Mouse (Mus musculus) megakaryocyte, embryonic 14.5 days (primary cell): Measurements from ENCODE around the gene Olfr1102. TPM values are rescaled to one million over a fixed set of nuclear protein-coding genes. Genes with fewer than 3 reads are reported as not detected.

Experiments
- H3K27me3 ChIP-seq: replicated peaks from 2 replicates; pipeline ENCODE3; 2012; ENCODE audit warnings: inconsistent platforms
- H3K36me3 ChIP-seq: replicated peaks from 2 replicates; pipeline ENCODE3; 2012; ENCODE audit warnings: low read length, inconsistent platforms, mixed read lengths
- H3K4me1 ChIP-seq: 2 replicates; pipeline ENCODE4 v1.6.1; 2012; ENCODE audit warnings: inconsistent platforms
- H3K4me3 ChIP-seq: replicated peaks from 2 replicates; pipeline ENCODE3; 2012; ENCODE audit warnings: moderate library complexity, mild to moderate bottlenecking, inconsistent platforms
- H3K9me3 ChIP-seq: 2 replicates; pipeline ENCODE4 v1.6.1; 2012; ENCODE audit warnings: inconsistent platforms
- FLI1 ChIP-seq: IDR thresholded peaks from 2 replicates; pipeline ENCODE4 v1.6.1; 2012; ENCODE audit warnings: low read length, inconsistent platforms, mixed read lengths
- GATA1 ChIP-seq: IDR thresholded peaks from 3 replicates; pipeline ENCODE4 v1.6.1; 2012; ENCODE audit warnings: mixed read lengths, low read length, inconsistent platforms, borderline replicate concordance
- polyA plus RNA-seq: library from polyadenylated mRNA; stranded (reverse); fragments of >175 nt; gene quantifications from 2 replicates; pipeline ENCODE4 v1.2.3, GENCODE M21; 2012; ENCODE audit warnings: low replicate concordance; ENCODE audit not compliant: insufficient read depth

Olfr1102 gene
- polyA plus RNA-seq: not detected in 2 replicates

DNA sequence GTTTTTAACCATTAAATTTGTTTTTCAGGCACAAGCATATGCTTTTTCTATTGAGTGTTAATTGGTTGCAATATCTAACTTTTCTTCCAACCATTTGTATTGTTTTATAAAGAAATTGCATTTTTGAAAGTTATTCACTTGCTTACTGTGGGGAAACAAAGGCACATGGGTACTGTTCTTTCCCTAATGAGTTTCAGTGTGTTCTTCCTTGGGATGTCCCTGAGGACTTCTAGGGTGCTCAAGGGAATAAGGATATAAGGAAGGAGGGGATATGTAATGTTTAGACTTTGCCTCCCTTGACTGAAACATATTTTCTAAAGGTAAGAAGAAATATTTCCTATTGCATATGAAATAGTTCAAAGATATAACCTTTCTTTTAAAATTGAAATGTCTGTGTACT lies at the start of gene Olfr1102:
Olfr1102 (plus strand) TSS at position 301 of the 400 bp plus-strand sequence.
- no peak within 1 kb of the TSS for H3K4me3 ChIP-seq
- no peaks in the 10 kb centered on the region for H3K4me1 ChIP-seq
- no peaks in the 10 kb centered on the region for H3K27me3 ChIP-seq
- H3K9me3 ChIP-seq: no peaks in the 10 kb centered on the region
- TF ChIP-seq FLI1 (no peak), GATA1 (no peak)
- no peaks in the 10 kb centered on the region for H3K36me3 ChIP-seq

GRCm38 (mm10) chr2:86960593-86960992 lies 37.6 kb upstream of the Olfr1102 start, which contains the start of gene Olfr1099:
Olfr1099 (minus strand) TSS chr2:86960693.
- H3K36me3 ChIP-seq: no peaks in the 10 kb centered on the region
- TF ChIP-seq FLI1: no peak
- no peak for TF ChIP-seq GATA1
- H3K9me3 ChIP-seq: no peaks in the 10 kb centered on the region
- H3K27me3 ChIP-seq: no peaks in the 10 kb centered on the region
- no peak within 1 kb of the TSS for H3K4me3 ChIP-seq
- H3K4me1 ChIP-seq: no peaks in the 10 kb centered on the region

GRCm38 (mm10) chr2:86979854-86980253 lies 18.3 kb upstream of the Olfr1102 start, which contains the start of gene Olfr1100:
Olfr1100 (minus strand) TSS chr2:86979954.
- Histone ChIP-seq H3K27me3 (no peaks in the 10 kb centered on the region), H3K9me3 (no peaks in the 10 kb centered on the region; the same call in 1 of the 2 replicates), H3K4me1 (no peaks in the 10 kb centered on the region), H3K36me3 (no peaks in the 10 kb centered on the region), H3K4me3 (no peak within 1 kb of the TSS)
- no peak for TF ChIP-seq GATA1

GRCm38 (mm10) chr2:86991121-86991520 lies 7.1 kb upstream of the Olfr1102 start, which contains the start of gene Olfr1101:
Olfr1101 (minus strand) TSS chr2:86991221.
- TF ChIP-seq GATA1 (no peak), FLI1 (no peak)
- H3K4me1 ChIP-seq: no peaks in the 10 kb centered on the region
- no peaks in the 10 kb centered on the region for H3K27me3 ChIP-seq
- H3K36me3 ChIP-seq: no peaks in the 10 kb centered on the region
- H3K4me3 ChIP-seq: no peak within 1 kb of the TSS
- H3K9me3 ChIP-seq: 0 out of 2 replicates have a peak, but pooled peaks cover 3% of the 10 kb centered on the region

DNA sequence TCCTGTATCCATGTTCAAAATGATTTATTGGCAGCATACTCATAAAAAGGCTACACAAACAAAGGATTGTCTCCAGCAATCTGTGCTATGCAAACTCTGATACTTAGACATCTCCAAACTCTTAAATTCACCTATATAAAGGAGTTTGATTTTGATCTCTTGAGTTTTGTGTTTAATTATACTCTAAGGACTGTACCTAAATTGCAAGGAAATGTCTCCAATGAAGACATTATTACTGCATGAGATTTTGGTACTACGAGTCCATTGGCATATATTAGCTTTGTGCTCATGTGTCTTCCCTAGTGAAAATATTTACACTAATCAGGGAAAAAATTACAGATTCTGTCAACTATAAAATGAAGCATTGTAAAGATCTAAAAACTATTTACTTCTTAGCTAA lies 28.8 kb downstream of the Olfr1102 start, which contains the start of gene Olfr1104:
Olfr1104 (minus strand) TSS at position 101 of the 400 bp plus-strand sequence.
- Histone ChIP-seq H3K9me3 (no peaks in the 10 kb centered on the region), H3K36me3 (no peaks in the 10 kb centered on the region), H3K4me3 (no peak within 1 kb of the TSS), H3K27me3 (no peaks in the 10 kb centered on the region), H3K4me1 (no peaks in the 10 kb centered on the region)
- TF ChIP-seq GATA1 (no peak), FLI1 (no peak)

GRCm38 (mm10) chr2:87036431-87036830 lies 38.2 kb downstream of the Olfr1102 start, which contains the start of gene Olfr1105:
Olfr1105 (minus strand) TSS chr2:87036531.
- TF ChIP-seq GATA1 (no peak), FLI1 (no peak)
- Histone ChIP-seq H3K36me3 (no peaks in the 10 kb centered on the region), H3K27me3 (no peaks in the 10 kb centered on the region), H3K9me3 (no peaks in the 10 kb centered on the region), H3K4me3 (no peak within 1 kb of the TSS), H3K4me1 (no peaks in the 10 kb centered on the region)

GRCm38 (mm10) chr2:87052173-87052572 lies 54.0 kb downstream of the Olfr1102 start, which contains the start of gene Olfr1106:
Olfr1106 (minus strand) TSS chr2:87052273.
- Histone ChIP-seq H3K27me3 (no peaks in the 10 kb centered on the region), H3K9me3 (no peaks in the 10 kb centered on the region), H3K36me3 (no peaks in the 10 kb centered on the region), H3K4me3 (no peak within 1 kb of the TSS), H3K4me1 (no peaks in the 10 kb centered on the region)
- TF ChIP-seq GATA1 (no peak), FLI1 (no peak)

Other genes with a start within 250 kb of the Olfr1102 start
- not detected in 2 replicates for gene Olfr1090, start 239.4 kb upstream of the Olfr1102 start, polyA plus RNA-seq
- gene Olfr1093, start 215.9 kb upstream of the Olfr1102 start, polyA plus RNA-seq: 0.12 TPM in 1 of 2 replicates, not detected in the other
- not detected in 2 replicates for gene Olfr141, start 188.4 kb upstream of the Olfr1102 start, polyA plus RNA-seq
- not detected in 2 replicates for gene Olfr1094, start 173.7 kb upstream of the Olfr1102 start, polyA plus RNA-seq
- 4.0 TPM in 1 of 2 replicates, not detected in the other for gene Olfr1095, start 146.7 kb upstream of the Olfr1102 start, polyA plus RNA-seq
- not detected in 2 replicates for gene Gm13723, start 123.6 kb upstream of the Olfr1102 start, polyA plus RNA-seq
- not detected in 2 replicates for gene Olfr1097, start 106.2 kb upstream of the Olfr1102 start, polyA plus RNA-seq
- not detected in 2 replicates for gene Olfr1098, start 73.9 kb upstream of the Olfr1102 start, polyA plus RNA-seq
- gene Olfr1099, start 37.7 kb upstream of the Olfr1102 start, polyA plus RNA-seq: not detected in 2 replicates
- gene Olfr1100, start 18.4 kb upstream of the Olfr1102 start, polyA plus RNA-seq: not detected in 2 replicates
- gene Olfr1101, start 7.2 kb upstream of the Olfr1102 start, polyA plus RNA-seq: not detected in 2 replicates
- not detected in 2 replicates for gene Olfr1104, start 28.7 kb downstream of the Olfr1102 start, polyA plus RNA-seq
- gene Olfr1105, start 38.1 kb downstream of the Olfr1102 start, polyA plus RNA-seq: 0.02 TPM in 1 of 2 replicates, not detected in the other
- gene Olfr1106, start 53.9 kb downstream of the Olfr1102 start, polyA plus RNA-seq: not detected in 2 replicates
- not detected in 2 replicates for gene Olfr1107, start 77.4 kb downstream of the Olfr1102 start, polyA plus RNA-seq
- gene Olfr1109, start 97.6 kb downstream of the Olfr1102 start, polyA plus RNA-seq: not detected in 2 replicates
- gene Olfr259, start 116.2 kb downstream of the Olfr1102 start, polyA plus RNA-seq: not detected in 2 replicates
- not detected in 2 replicates for gene Olfr1110, start 141.9 kb downstream of the Olfr1102 start, polyA plus RNA-seq
- gene Olfr1111, start 154.2 kb downstream of the Olfr1102 start, polyA plus RNA-seq: not detected in 2 replicates
- not detected in 2 replicates for gene Olfr1112, start 189.4 kb downstream of the Olfr1102 start, polyA plus RNA-seq
- not detected in 2 replicates for gene Olfr1113, start 210.6 kb downstream of the Olfr1102 start, polyA plus RNA-seq
- not detected in 2 replicates for gene Olfr1115, start 249.6 kb downstream of the Olfr1102 start, polyA plus RNA-seq